Mouse (Mus musculus): ENCODE data around the gene Prkce. TPM values are rescaled to one million over a fixed set of nuclear protein-coding genes. Genes with fewer than 3 reads are reported as not detected.
A peak's percentile ranks its signal among the peaks of the same experiment; 100 is the strongest.

Prkce gene
- polyA plus RNA-seq, 1 experiment from 2014 or later: 1.9 TPM

- ATAC-seq: no peak
Observed at GRCm38 (mm10) chr17:86271277-86271676, 103.7 kb downstream of the Prkce start.

DNA sequence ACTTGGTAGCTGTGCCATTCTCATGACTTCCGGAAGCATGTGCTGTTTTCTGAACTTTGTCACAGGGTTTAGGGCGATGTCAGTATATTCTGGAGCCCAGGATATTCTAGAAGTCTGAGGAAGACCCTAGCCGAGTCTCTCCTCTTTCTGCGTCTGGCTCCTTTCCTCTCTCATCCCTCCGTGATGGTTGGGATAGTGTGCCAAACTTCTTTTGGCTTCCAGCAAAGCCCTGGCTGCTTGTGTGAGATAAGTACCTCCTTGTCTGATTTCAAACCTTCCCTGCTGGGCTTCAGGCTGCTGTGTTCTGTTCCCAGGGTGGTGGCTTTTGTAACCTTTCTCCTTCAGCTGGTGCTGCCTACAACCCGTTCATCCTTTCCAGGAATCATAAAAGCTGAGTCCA is 105.4 kb downstream of the Prkce start:
- Histone ChIP-seq H3K36me3 (no peaks in the 10 kb centered on the region), H3K4me3 (no peak overlapping the region), H3K9ac (no peak overlapping the region), H3K9me3 (replicated peaks) (no peaks in the 10 kb centered on the region), H3K27ac (no peak overlapping the region), H3K27me3 (replicated peaks) (no peaks in the 10 kb centered on the region), H3K4me1 (no peaks in the 10 kb centered on the region), H3K4me2 (no peak overlapping the region)
- WGBS (ENCODE audit: insufficient replicate concordance): 55% methylated on average over 6 of the region's 6 CpGs
- ATAC-seq: no peak

More at GRCm38 (mm10) chr17:86271277-86271676, 103.7 kb downstream of the Prkce start:
- Histone ChIP-seq H3K4me3 (no peak overlapping the region), H3K27ac (no peak overlapping the region), H3K4me2 (no peak overlapping the region), H3K9ac (no peak overlapping the region), H3K4me1 (no peaks in the 10 kb centered on the region), H3K27me3 (replicated peaks) (no peaks in the 10 kb centered on the region), H3K9me3 (replicated peaks) (no peaks in the 10 kb centered on the region), H3K36me3 (no peaks in the 10 kb centered on the region)
- 29% methylated on average over 4 of the region's 4 CpGs for WGBS (ENCODE audit: insufficient replicate concordance)

DNA sequence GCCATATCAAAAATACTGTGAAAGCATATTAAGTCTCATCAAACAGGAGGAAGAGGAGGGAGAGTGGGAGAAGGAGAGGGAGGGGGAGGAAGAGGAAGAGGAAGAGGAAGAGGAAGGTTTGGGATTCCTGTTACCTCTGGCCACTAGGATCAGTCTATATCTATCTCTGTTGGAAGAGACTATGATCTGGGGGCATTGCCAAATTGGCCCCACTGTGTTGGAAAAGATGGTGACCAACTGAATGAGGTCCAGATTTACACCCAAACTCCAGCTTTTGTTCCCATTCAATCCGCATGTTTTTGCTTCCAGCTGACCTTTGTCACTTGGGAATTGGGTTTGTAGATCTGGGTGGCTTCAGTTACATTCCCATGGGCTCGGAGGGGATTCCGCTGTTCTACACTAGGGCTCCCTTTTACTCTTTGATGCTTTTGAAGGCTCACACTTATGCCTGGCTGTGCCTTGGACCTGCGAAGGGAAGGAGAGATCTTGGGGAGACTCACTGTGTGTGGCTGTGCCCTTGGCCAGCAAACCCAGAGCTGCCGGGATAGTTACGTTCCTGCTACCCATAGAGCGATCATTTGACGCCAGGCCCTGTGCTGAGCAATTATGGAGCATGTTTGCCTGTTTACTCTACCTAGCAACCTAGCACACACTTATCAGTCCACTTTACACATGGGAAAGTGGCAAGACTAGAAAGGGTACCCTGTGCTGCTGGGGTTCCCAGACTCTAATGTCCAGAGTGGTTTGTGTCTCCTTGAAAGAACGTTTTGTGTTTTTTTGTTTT is 106.2 kb downstream of the Prkce start:
- H3K27ac ChIP-seq: no peak overlapping the region
- no peak overlapping the region for H3K4me3 ChIP-seq
- no peaks in the 10 kb centered on the region for H3K36me3 ChIP-seq
- no peaks in the 10 kb centered on the region for H3K4me1 ChIP-seq
- H3K9me3 ChIP-seq (replicated peaks): no peaks in the 10 kb centered on the region
- no peak for ATAC-seq
- H3K4me2 ChIP-seq: no peak overlapping the region
- H3K9ac ChIP-seq: no peak overlapping the region
- H3K27me3 ChIP-seq (replicated peaks): no peaks in the 10 kb centered on the region
- WGBS (ENCODE audit: insufficient replicate concordance): 66% methylated on average over 9 of the region's 9 CpGs

- Histone ChIP-seq H3K36me3 (no peaks in the 10 kb centered on the region), H3K4me2 (no peak overlapping the region), H3K9ac (no peak overlapping the region), H3K27ac (no peak overlapping the region), H3K27me3 (replicated peaks) (no peaks in the 10 kb centered on the region), H3K4me1 (no peaks in the 10 kb centered on the region), H3K9me3 (replicated peaks) (no peaks in the 10 kb centered on the region), H3K4me3 (no peak overlapping the region)
- WGBS (ENCODE audit: insufficient replicate concordance): 57% methylated on average over 7 of the region's 7 CpGs
- no peak for ATAC-seq
Observed at GRCm38 (mm10) chr17:86274350-86274744, 106.8 kb downstream of the Prkce start.

GRCm38 (mm10) chr17:86276381-86276780 is 108.8 kb downstream of the Prkce start:
- H3K27ac ChIP-seq: no peak overlapping the region
- no peaks in the 10 kb centered on the region for H3K9me3 ChIP-seq (replicated peaks)
- H3K27me3 ChIP-seq (replicated peaks): no peaks in the 10 kb centered on the region
- no peaks in the 10 kb centered on the region for H3K36me3 ChIP-seq
- 66% methylated on average over 4 of the region's 4 CpGs for WGBS (ENCODE audit: insufficient replicate concordance)
- no peak for ATAC-seq
- no peak overlapping the region for H3K9ac ChIP-seq
- H3K4me1 ChIP-seq: peaks cover 7% of the 10 kb centered on the region; the same call in 1 of the 2 replicates
- H3K4me2 ChIP-seq: no peak overlapping the region
- no peak overlapping the region for H3K4me3 ChIP-seq

- no peak for ATAC-seq
Observed at GRCm38 (mm10) chr17:86277032-86277798, 109.6 kb downstream of the Prkce start.

DNA sequence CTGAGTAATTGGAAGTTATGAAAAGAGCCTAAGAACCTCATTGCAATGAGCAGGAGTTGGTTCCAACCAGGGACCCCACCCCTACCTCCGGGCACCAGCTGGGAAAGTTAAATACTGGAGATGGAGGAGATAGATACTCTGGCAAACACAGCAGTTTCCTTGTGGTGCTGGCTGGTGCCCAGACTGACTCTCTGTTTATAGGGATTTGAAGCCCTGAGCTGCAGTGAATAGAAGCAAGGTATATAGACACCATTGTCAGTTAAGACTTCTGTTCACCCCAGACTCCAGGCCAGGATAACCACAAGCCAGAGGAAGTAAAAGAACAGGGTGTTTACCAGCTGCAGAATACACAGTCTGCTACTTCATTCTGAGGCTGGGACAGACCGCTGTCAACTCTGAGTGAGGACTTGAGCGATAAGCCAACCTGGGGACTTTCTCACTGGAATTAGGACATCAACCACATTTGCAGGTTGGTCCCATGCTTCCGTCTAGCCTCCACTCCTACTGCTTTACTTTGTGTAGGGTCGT is 110.5 kb downstream of the Prkce start:
- Histone ChIP-seq H3K27ac (no peak overlapping the region), H3K4me1 (peaks cover 8% of the 10 kb centered on the region; the same call in 1 of the 2 replicates), H3K9ac (no peak overlapping the region), H3K4me3 (no peak overlapping the region), H3K4me2 (no peak overlapping the region), H3K27me3 (replicated peaks) (no peaks in the 10 kb centered on the region), H3K36me3 (no peaks in the 10 kb centered on the region), H3K9me3 (replicated peaks) (no peaks in the 10 kb centered on the region)
- 27% methylated on average over 5 of the region's 5 CpGs for WGBS (ENCODE audit: insufficient replicate concordance)
- ATAC-seq: no peak

More at GRCm38 (mm10) chr17:86277032-86277798, 109.6 kb downstream of the Prkce start:
- no peak overlapping the region for H3K4me3 ChIP-seq
- no peaks in the 10 kb centered on the region for H3K9me3 ChIP-seq (replicated peaks)
- H3K4me1 ChIP-seq: peaks cover 8% of the 10 kb centered on the region; the same call in 1 of the 2 replicates
- H3K27ac ChIP-seq: no peak overlapping the region
- H3K4me2 ChIP-seq: no peak overlapping the region
- no peak overlapping the region for H3K9ac ChIP-seq
- H3K27me3 ChIP-seq (replicated peaks): no peaks in the 10 kb centered on the region
- H3K36me3 ChIP-seq: no peaks in the 10 kb centered on the region
- 55% methylated on average over 8 of the region's 8 CpGs for WGBS (ENCODE audit: insufficient replicate concordance)

GRCm38 (mm10) chr17:86279751-86280150 is 112.2 kb downstream of the Prkce start:
- no peak overlapping the region for H3K4me3 ChIP-seq
- no peak overlapping the region for H3K9ac ChIP-seq
- no peak for ATAC-seq
- H3K4me2 ChIP-seq: no peak overlapping the region
- H3K27ac ChIP-seq: no peak overlapping the region
- H3K27me3 ChIP-seq (replicated peaks): no peaks in the 10 kb centered on the region
- no peaks in the 10 kb centered on the region for H3K36me3 ChIP-seq
- WGBS (ENCODE audit: insufficient replicate concordance): 56% methylated on average over 10 of the region's 10 CpGs
- no peaks in the 10 kb centered on the region for H3K9me3 ChIP-seq (replicated peaks)
- H3K4me1 ChIP-seq: peaks cover 17% of the 10 kb centered on the region

DNA sequence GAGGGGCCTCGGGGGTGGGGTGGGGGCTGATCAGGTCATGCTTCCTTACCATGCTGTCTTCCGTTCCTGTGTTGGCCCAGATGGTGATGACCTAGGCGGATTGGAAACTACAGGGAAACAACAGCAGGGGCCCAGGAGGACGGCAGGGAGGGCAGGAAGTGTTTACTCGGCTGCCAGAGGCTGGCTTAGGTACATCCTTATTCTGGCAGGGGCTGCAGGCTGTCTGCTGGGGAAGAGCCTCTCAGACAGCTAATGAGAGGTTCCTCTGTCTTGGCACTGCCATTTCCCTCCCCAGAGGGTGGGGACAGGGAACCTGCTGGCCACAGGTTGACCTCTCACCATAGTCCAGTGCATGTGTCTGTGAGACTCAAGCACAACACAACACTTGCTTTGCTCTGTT is 116.2 kb downstream of the Prkce start:
- H3K27me3 ChIP-seq (replicated peaks): no peaks in the 10 kb centered on the region
- H3K4me1 ChIP-seq: peaks cover 22% of the 10 kb centered on the region
- ATAC-seq: no peak
- no peak overlapping the region for H3K9ac ChIP-seq
- WGBS (ENCODE audit: insufficient replicate concordance): 10% methylated on average over 5 of the region's 5 CpGs
- H3K36me3 ChIP-seq: no peaks in the 10 kb centered on the region
- H3K9me3 ChIP-seq (replicated peaks): no peaks in the 10 kb centered on the region
- H3K4me3 ChIP-seq: no peak overlapping the region
- no peak overlapping the region for H3K27ac ChIP-seq
- H3K4me2 ChIP-seq: no peak overlapping the region

- WGBS (ENCODE audit: insufficient replicate concordance): 76% methylated on average over 5 of the region's 5 CpGs
- no peaks in the 10 kb centered on the region for H3K9me3 ChIP-seq (replicated peaks)
Observed at GRCm38 (mm10) chr17:86285058-86285457, 117.5 kb downstream of the Prkce start.

GRCm38 (mm10) chr17:86286747-86287271 is 119.2 kb downstream of the Prkce start:
- 0 out of 2 replicates have a peak, but pooled peaks cover 3% of the 10 kb centered on the region for H3K27me3 ChIP-seq (replicated peaks)
- WGBS (ENCODE audit: insufficient replicate concordance): 71% methylated on average over 7 of the region's 7 CpGs
- ATAC-seq: peak; percentile 33; the same call in 1 of the 2 replicates
- no peaks in the 10 kb centered on the region for H3K36me3 ChIP-seq
- peaks cover 14% of the 10 kb centered on the region for H3K4me1 ChIP-seq
- no peak overlapping the region for H3K27ac ChIP-seq
- H3K9me3 ChIP-seq (replicated peaks): no peaks in the 10 kb centered on the region
- H3K4me2 ChIP-seq: no peak overlapping the region
- H3K4me3 ChIP-seq: no peak overlapping the region
- no peak overlapping the region for H3K9ac ChIP-seq

More at GRCm38 (mm10) chr17:86285058-86285457, 117.5 kb downstream of the Prkce start:
- Histone ChIP-seq H3K36me3 (no peaks in the 10 kb centered on the region), H3K4me2 (no peak overlapping the region), H3K27ac (no peak overlapping the region), H3K27me3 (replicated peaks) (no peaks in the 10 kb centered on the region), H3K9ac (no peak overlapping the region), H3K4me3 (no peak overlapping the region), H3K4me1 (peaks cover 22% of the 10 kb centered on the region)
- no peak for ATAC-seq

DNA sequence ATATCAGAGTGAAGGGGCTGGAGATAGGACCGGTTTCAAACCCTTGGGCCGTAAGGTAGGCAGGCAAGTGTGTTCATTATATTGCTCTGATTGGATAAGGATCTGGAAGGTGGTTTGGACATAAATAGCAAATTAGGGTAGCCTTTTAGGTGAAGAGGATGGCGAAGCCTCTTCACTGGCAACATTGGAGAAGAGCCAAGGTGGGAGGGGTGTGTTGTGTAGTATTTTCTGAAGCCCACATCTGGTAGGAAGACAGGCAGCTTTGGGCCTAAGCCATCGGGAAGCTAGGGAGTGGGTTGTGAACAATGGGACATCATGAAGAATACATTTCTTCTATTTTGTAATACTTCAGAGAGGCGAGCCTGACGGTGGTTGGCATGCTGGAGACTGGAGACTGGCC is 125.1 kb downstream of the Prkce start:
- H3K27me3 ChIP-seq (replicated peaks): 0 out of 2 replicates have a peak, but pooled peaks cover 3% of the 10 kb centered on the region
- H3K4me1 ChIP-seq: peaks cover 10% of the 10 kb centered on the region
- no peaks in the 10 kb centered on the region for H3K9me3 ChIP-seq (replicated peaks)
- no peak for ATAC-seq
- 72% methylated on average over 6 of the region's 6 CpGs for WGBS (ENCODE audit: insufficient replicate concordance)
- no peak overlapping the region for H3K4me3 ChIP-seq
- H3K4me2 ChIP-seq: peak overlapping the region; percentile 63; the same call in 1 of the 2 replicates
- H3K27ac ChIP-seq: no peak overlapping the region
- H3K9ac ChIP-seq: no peak overlapping the region
- no peaks in the 10 kb centered on the region for H3K36me3 ChIP-seq

All from liver, embryonic 12.5 days (tissue).